Mouse (Mus musculus): ENCODE data around the gene Stat2.

DNA sequence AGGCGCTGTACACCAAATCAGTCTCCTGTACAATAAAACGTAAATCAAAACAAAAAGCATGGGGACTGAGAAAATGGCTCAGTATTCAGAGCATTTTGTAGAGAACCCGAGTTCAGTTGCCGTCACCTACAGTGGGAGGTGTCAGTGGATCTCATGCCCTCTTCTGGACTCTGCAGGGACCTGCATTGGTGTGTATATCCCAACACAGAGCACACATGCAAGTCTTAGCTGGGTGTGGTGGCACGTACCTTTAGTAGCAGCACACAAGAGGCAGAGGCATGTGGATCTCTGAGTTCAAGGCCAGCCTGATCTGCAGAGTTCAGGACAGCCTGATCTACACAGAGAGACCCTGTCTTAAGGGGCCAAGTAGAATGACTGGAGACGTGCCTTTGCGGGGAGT is 39.3 kb downstream of the Stat2 start:
- TF ChIP-seq CTCF (IDR thresholded peaks at IDR 0.05; ENCODE audit: low read depth, low read length) (no peak), POLR2A (IDR thresholded peaks at IDR 0.05; ENCODE audit: insufficient read depth, low read length) (no peak), EP300 (IDR thresholded peaks at IDR 0.05; ENCODE audit: insufficient read depth, low read depth, low read length) (no peak)
